Mouse (Mus musculus) cerebellum, adult 2 months (tissue): ENCODE results near the gene Sh3d21. TPM values are rescaled to one million over a fixed set of nuclear protein-coding genes. Genes with fewer than 3 reads are reported as not detected.

Experiments
- DNase-seq, 2 experiments: peaks; one replicate each; pipeline ENCODE4 v3.0.0; 2021
- H3K27ac ChIP-seq: fragments of 200-500 bp; 2 replicates; pipeline ENCODE4 v1.5.1; 2012; ENCODE audit warnings: low read length, control low read depth, inconsistent platforms; ENCODE audit not compliant: insufficient read depth
- H3K27me3 ChIP-seq: fragments of 200-500 bp; 2 replicates; pipeline ENCODE4 v1.6.1; 2012; ENCODE audit warnings: inconsistent platforms, mild to moderate bottlenecking, low read length, moderate library complexity; ENCODE audit not compliant: control insufficient read depth, insufficient read depth
- H3K4me1 ChIP-seq: fragments of 200-500 bp; 2 replicates; pipeline ENCODE4 v1.6.1; 2011; ENCODE audit warnings: low read length; ENCODE audit not compliant: control insufficient read depth, insufficient read depth
- H3K4me3 ChIP-seq: fragments of 200-500 bp; replicated peaks from 2 replicates; pipeline ENCODE3; 2011; ENCODE audit warnings: mild to moderate bottlenecking, low read depth, low read length, control low read depth; ENCODE audit not compliant: insufficient read depth
- CTCF ChIP-seq: fragments of 200-500 bp; IDR thresholded peaks from 2 replicates; pipeline ENCODE4 v1.5.1; 2011; ENCODE audit warnings: low read depth, mild to moderate bottlenecking, control low read depth, low read length, moderate library complexity, borderline replicate concordance; ENCODE audit not compliant: insufficient read depth
- POLR2A ChIP-seq: fragments of 200-500 bp; IDR thresholded peaks from 2 replicates; pipeline ENCODE4 v1.6.1; 2011; ENCODE audit warnings: low read length, control low read depth, borderline replicate concordance; ENCODE audit not compliant: insufficient read depth
- WGBS: fragments of 180-500 bp; shearing (Covaris S2); methylation state at CpG from one replicate; pipeline ENCODE4 v1.1.7; 2018; 5-methylcytosine and 5-hydroxymethylcytosine counted together
- polyA plus RNA-seq: library from polyadenylated mRNA; depleted of rRNA; stranded (reverse); fragments of >200 nt; gene quantifications from 2 replicates; pipeline ENCODE4 v1.2.3, GENCODE M21; 2012; rRNA removed

Gene Sh3d21
- polyA plus RNA-seq, result 1.6 and 2.0 TPM in 2 replicates

- peak in 1 of 2 experiments; percentile 27 for DNase-seq
- 5% methylated on average over 22 of the region's 22 CpGs for WGBS
- Histone ChIP-seq H3K27me3 (no peaks in the 10 kb centered on the region), H3K4me1 (no peaks in the 10 kb centered on the region; the same call in 1 of the 2 replicates), H3K4me3 (peak within 1 kb of the TSS; percentile 71), H3K27ac (peak within 1 kb of the TSS; percentile 10; the same call in 1 of the 2 replicates)
- TF ChIP-seq CTCF, result no peak
- no peak for TF ChIP-seq POLR2A
Observed at GRCm38 (mm10) chr4:126163067-126163659, at the start of gene Sh3d21. Gene Sh3d21, minus strand, starts transcription at chr4:126163491.

DNA sequence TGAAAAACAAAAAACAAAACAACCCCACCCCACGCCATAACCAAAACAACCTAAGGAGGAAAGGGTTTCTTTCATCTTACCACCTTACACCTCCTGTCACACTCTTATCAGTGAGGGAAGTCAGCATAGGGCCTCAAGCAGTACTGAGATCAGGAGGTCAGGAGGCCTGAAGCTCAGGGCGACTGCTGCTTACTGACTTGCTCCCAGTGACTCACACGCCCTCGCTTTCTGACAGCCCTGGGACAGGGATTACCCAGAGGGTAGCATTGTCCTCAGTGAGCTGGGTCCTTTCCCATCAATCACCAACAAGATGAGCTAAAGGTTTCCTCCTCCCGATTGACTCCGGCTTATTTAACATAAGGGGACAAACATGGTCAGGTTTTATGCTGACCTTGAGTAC is 43.8 kb upstream of the Sh3d21 start:
- Histone ChIP-seq H3K4me1 (no peaks in the 10 kb centered on the region), H3K4me3 (no peak overlapping the region), H3K27ac (no peak overlapping the region), H3K27me3 (no peaks in the 10 kb centered on the region)
- WGBS, result 82% methylated on average over 6 of the region's 6 CpGs
- TF ChIP-seq CTCF (no peak), POLR2A (no peak)
- DNase-seq, result no peak

DNA sequence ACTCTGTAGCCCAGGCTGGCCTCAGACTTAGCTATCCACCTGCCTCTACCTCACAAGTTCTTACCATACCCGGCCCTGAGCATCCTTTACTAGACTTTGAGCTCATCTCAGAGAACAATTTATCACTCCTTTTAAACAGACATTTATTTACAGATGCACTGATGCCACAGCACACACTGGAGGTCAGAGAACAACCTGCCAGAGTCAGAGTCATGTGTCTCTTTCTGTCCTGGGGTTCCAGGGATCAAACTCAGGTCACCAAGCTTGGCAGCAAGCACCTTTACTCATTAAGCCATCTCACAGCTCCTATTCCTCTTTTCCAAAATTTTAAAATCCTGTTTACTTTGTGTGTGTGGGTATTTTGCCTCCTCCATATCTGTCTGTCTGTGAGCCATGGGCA is 42.1 kb upstream of the Sh3d21 start:
- TF ChIP-seq CTCF, result no peak
- no peak for TF ChIP-seq POLR2A
- Histone ChIP-seq H3K27me3 (no peaks in the 10 kb centered on the region), H3K4me3 (no peak overlapping the region), H3K27ac (no peak overlapping the region), H3K4me1 (no peaks in the 10 kb centered on the region)
- 57% methylated on average over 1 of the region's 1 CpGs for WGBS
- no peak for DNase-seq

- TF ChIP-seq CTCF, result no peak
- TF ChIP-seq POLR2A, result no peak
- WGBS, result 89% methylated on average over 12 of the region's 12 CpGs
- Histone ChIP-seq H3K4me1 (no peaks in the 10 kb centered on the region; the same call in 1 of the 2 replicates), H3K27ac (no peak overlapping the region), H3K27me3 (no peaks in the 10 kb centered on the region), H3K4me3 (no peak overlapping the region)
- no peak for DNase-seq
Observed at GRCm38 (mm10) chr4:126204661-126205230, 41.5 kb upstream of the Sh3d21 start.

DNA sequence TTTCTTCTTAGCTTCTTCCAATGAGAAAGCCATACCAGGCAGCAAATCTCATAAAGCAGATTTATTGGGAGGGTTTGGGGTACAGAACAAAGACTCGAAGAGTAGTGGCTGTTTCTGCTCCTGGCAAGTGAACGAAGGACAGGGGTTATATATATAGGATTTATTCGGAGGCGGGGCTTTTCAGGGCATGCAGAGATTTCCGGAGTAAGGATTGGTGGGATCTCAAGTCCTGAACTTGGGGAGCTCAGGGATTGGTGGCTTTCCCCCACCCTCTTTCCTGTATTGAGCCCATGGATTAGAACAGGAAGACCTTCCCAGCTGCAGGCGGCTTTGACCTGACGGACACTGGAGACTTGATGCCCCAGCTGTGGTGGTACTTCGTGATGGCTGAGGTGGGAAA is 40.7 kb upstream of the Sh3d21 start:
- H3K27me3 ChIP-seq, result no peaks in the 10 kb centered on the region
- 90% methylated on average over 8 of the region's 8 CpGs for WGBS
- no peak for DNase-seq
- no peak overlapping the region for H3K4me3 ChIP-seq
- peak overlapping the region; percentile 39; the same call in 1 of the 2 replicates for H3K27ac ChIP-seq
- H3K4me1 ChIP-seq, result peaks cover 3% of the 10 kb centered on the region
- no peak for TF ChIP-seq POLR2A

GRCm38 (mm10) chr4:126203336-126203895 is 40.1 kb upstream of the Sh3d21 start:
- peak overlapping the region; percentile 89; the same call in 1 of the 2 replicates for H3K27ac ChIP-seq
- no peak for DNase-seq
- H3K4me1 ChIP-seq, result peaks cover 3% of the 10 kb centered on the region
- H3K27me3 ChIP-seq, result no peaks in the 10 kb centered on the region
- H3K4me3 ChIP-seq, result no peak overlapping the region
- TF ChIP-seq CTCF (no peak), POLR2A (no peak)
- WGBS, result 67% methylated on average over 10 of the region's 10 CpGs

GRCm38 (mm10) chr4:126202303-126203181 is 39.3 kb upstream of the Sh3d21 start, which contains the start of gene Thrap3:
Gene Thrap3, minus strand, starts transcription at chr4:126202760.
- Histone ChIP-seq H3K4me1 (peaks cover 3% of the 10 kb centered on the region), H3K27ac (peak within 1 kb of the TSS; percentile 89), H3K27me3 (no peaks in the 10 kb centered on the region), H3K4me3 (peak within 1 kb of the TSS; percentile 84)
- TF ChIP-seq POLR2A (peak; percentile 75; the same call in 1 of the 2 replicates), CTCF (no peak)
- WGBS, result under 1% methylated on average over 73 of the region's 75 CpGs
- peak; percentile 99 to 100 for DNase-seq
